Mouse (Mus musculus) layer of hippocampus, adult 2 months (tissue): ENCODE measurements around the gene Cuedc1. TPM values are rescaled to one million over a fixed set of nuclear protein-coding genes. Genes with fewer than 3 reads are reported as not detected.
A peak's percentile ranks its signal among the peaks of the same experiment; 100 is the strongest.

ENCODE experiments used
- DNase-seq, 2 experiments: peaks; one replicate each; pipeline ENCODE4 v3.0.0; 2022; ENCODE audit warnings: low spot score in 2 of 2
- H3K27ac ChIP-seq: fragments of 200-600 bp; 2 replicates; pipeline ENCODE4 v1.8.1; 2022
- H3K4me3 ChIP-seq: fragments of 200-600 bp; 2 replicates; pipeline ENCODE4 v1.8.1; 2022; ENCODE audit warnings: mild to moderate bottlenecking
- CTCF ChIP-seq: fragments of 200-600 bp; conservative IDR thresholded peaks from 2 replicates; pipeline ENCODE4 v1.8.1; 2022; ENCODE audit warnings: antibody characterized with exemption, mild to moderate bottlenecking, moderate library complexity
- total RNA-seq, 2 experiments: library from RNA; stranded (reverse); gene quantifications; 2 replicates each; pipeline ENCODE4 v1.2.3; 2021

Gene Cuedc1
- total RNA-seq, 2 experiments from 2014 or later: 31.1 to 35.3 TPM

- no peak overlapping the region for H3K4me3 ChIP-seq
- no peak for DNase-seq
- no peak for TF ChIP-seq CTCF
- H3K27ac ChIP-seq: 0 out of 2 replicates have a peak overlapping the region, but pooled peaks have one; percentile 23
These were observed 143.0 kb downstream of the Cuedc1 start for GRCm38 (mm10) chr11:88240736-88241353.

- no peak for DNase-seq
- TF ChIP-seq CTCF: no peak
- 0 out of 2 replicates have a peak overlapping the region, but pooled peaks have one; percentile 23 for H3K27ac ChIP-seq
- no peak overlapping the region for H3K4me3 ChIP-seq
These were observed 143.8 kb downstream of the Cuedc1 start for GRCm38 (mm10) chr11:88241468-88242301.

Other genes starting within 250 kb of the Cuedc1 start
- gene Mks1, start 244.8 kb upstream of the Cuedc1 start, total RNA-seq: 1 to 10 TPM; 5.7 to 5.9 TPM
- gene Epx, start 222.5 kb upstream of the Cuedc1 start, total RNA-seq: not detected
- gene Olfr462, start 205.8 kb upstream of the Cuedc1 start, total RNA-seq: not detected
- not detected for gene Olfr463, start 200.7 kb upstream of the Cuedc1 start, total RNA-seq
- gene Olfr464, start 177.1 kb upstream of the Cuedc1 start, total RNA-seq: not detected
- 100 to 1,000 TPM; 447 to 467 TPM for gene Dynll2, start 110.5 kb upstream of the Cuedc1 start, total RNA-seq
- 100 to 1,000 TPM; 234 TPM for gene Srsf1, start 50.7 kb upstream of the Cuedc1 start, total RNA-seq
- 10 to 100 TPM; 22.0 to 22.7 TPM for gene Vezf1, start 29.8 kb upstream of the Cuedc1 start, total RNA-seq
- 10 to 100 TPM; 64.9 to 65.6 TPM for gene Mrps23, start 106.3 kb downstream of the Cuedc1 start, total RNA-seq
- not detected for gene Ccdc182, start 196.0 kb downstream of the Cuedc1 start, total RNA-seq